Mouse (Mus musculus) G1E-ER4 (cell line): ENCODE results near the gene Ermp1. TPM values are rescaled to one million over a fixed set of nuclear protein-coding genes. Genes with fewer than 3 reads are reported as not detected.

Source experiments
- GATA1 ChIP-seq: IDR thresholded peaks from one replicate; pipeline ENCODE4 v1.8.0; 2012; ENCODE audit warnings: low read length, inconsistent platforms
- polyA plus RNA-seq: library from polyadenylated mRNA; stranded (reverse); fragments of >175 nt; gene quantifications from 2 replicates; pipeline ENCODE4 v1.2.3, GENCODE M21; 2012

The Ermp1 gene
- polyA plus RNA-seq, 1 experiment = 20.0 TPM

- no peak for TF ChIP-seq GATA1
These were observed 85.6 kb downstream of the Ermp1 start for GRCm38 (mm10) chr19:29562603-29563002.

- TF ChIP-seq GATA1 = no peak
These were observed 86.0 kb downstream of the Ermp1 start for GRCm38 (mm10) chr19:29562166-29562565.

Other genes starting within 250 kb of the Ermp1 start
- 0.12 and 0.15 TPM in 2 replicates for gene Pdcd1lg2, start 237.5 kb downstream of the Ermp1 start, polyA plus RNA-seq
- 12.2 and 13.3 TPM in 2 replicates for gene Ric1, start 126.1 kb downstream of the Ermp1 start, polyA plus RNA-seq
- not detected in 2 replicates for gene Mlana, start 49.4 kb upstream of the Ermp1 start, polyA plus RNA-seq
- gene 9930021J03Rik, start 157.6 kb upstream of the Ermp1 start, polyA plus RNA-seq = 1.3 and 1.9 TPM in 2 replicates
- 0.96 and 2.3 TPM in 2 replicates for gene Ranbp6, start 164.6 kb upstream of the Ermp1 start, polyA plus RNA-seq